Mouse (Mus musculus): Measurements from ENCODE around the gene Olfr1211. TPM values are rescaled to one million over a fixed set of nuclear protein-coding genes. Genes with fewer than 3 reads are reported as not detected.

The Olfr1211 gene
- not detected in 2 replicates for polyA plus RNA-seq (2011; ENCODE audit: insufficient read length, low read depth, missing spikeins)

GRCm38 (mm10) chr2:88938011-88938410 is at the start of gene Olfr1211:
TSS of gene Olfr1211 (minus strand) at chr2:88938111.
- Histone ChIP-seq H3K4me1 (ENCODE audit: control insufficient read depth, insufficient read depth, low read length) (no peaks in the 10 kb centered on the region), H3K27ac (ENCODE audit: insufficient read depth, low read length) (no peak within 1 kb of the TSS), H3K4me3 (ENCODE audit: insufficient read depth, low read length) (no peak within 1 kb of the TSS)
- TF ChIP-seq POLR2A (IDR thresholded peaks at IDR 0.05; ENCODE audit: low read depth, low read length): no peak

- Histone ChIP-seq H3K27ac (ENCODE audit: insufficient read depth, low read length) (no peak within 1 kb of the TSS), H3K4me3 (ENCODE audit: insufficient read depth, low read length) (no peak within 1 kb of the TSS)
- no peak for TF ChIP-seq CTCF (IDR thresholded peaks at IDR 0.05; ENCODE audit: borderline replicate concordance, insufficient read depth, low read length)
- no peak for TF ChIP-seq POLR2A (IDR thresholded peaks at IDR 0.05; ENCODE audit: low read depth, low read length)
These were observed 42.3 kb upstream of the Olfr1211 start, which contains the start of gene Gm13762 for GRCm38 (mm10) chr2:88980181-88980580. TSS of gene Gm13762 (minus strand) at chr2:88980281.

GRCm38 (mm10) chr2:88953669-88954068 is 15.8 kb upstream of the Olfr1211 start, which contains the start of gene Olfr1212:
TSS of gene Olfr1212 (plus strand) at chr2:88953969.
- TF ChIP-seq CTCF (IDR thresholded peaks at IDR 0.05; ENCODE audit: borderline replicate concordance, insufficient read depth, low read length): no peak
- no peak for TF ChIP-seq POLR2A (IDR thresholded peaks at IDR 0.05; ENCODE audit: low read depth, low read length)

More at GRCm38 (mm10) chr2:88980181-88980580, 42.3 kb upstream of the Olfr1211 start, which contains the start of gene Gm13762:
- H3K4me1 ChIP-seq (ENCODE audit: control insufficient read depth, insufficient read depth, low read length): no peaks in the 10 kb centered on the region

GRCm38 (mm10) chr2:88915057-88915456 is 22.9 kb downstream of the Olfr1211 start, which contains the start of gene Olfr1209:
TSS of gene Olfr1209 (minus strand) at chr2:88915157.
- TF ChIP-seq POLR2A (IDR thresholded peaks at IDR 0.05; ENCODE audit: low read depth, low read length) (no peak), CTCF (IDR thresholded peaks at IDR 0.05; ENCODE audit: borderline replicate concordance, insufficient read depth, low read length) (no peak)

More at GRCm38 (mm10) chr2:88953669-88954068, 15.8 kb upstream of the Olfr1211 start, which contains the start of gene Olfr1212:
- Histone ChIP-seq H3K27ac (ENCODE audit: insufficient read depth, low read length) (no peak within 1 kb of the TSS), H3K4me3 (ENCODE audit: insufficient read depth, low read length) (no peak within 1 kb of the TSS), H3K4me1 (ENCODE audit: control insufficient read depth, insufficient read depth, low read length) (no peaks in the 10 kb centered on the region)

GRCm38 (mm10) chr2:88902211-88902610 is 35.7 kb downstream of the Olfr1211 start, which contains the start of gene Olfr1208:
TSS of gene Olfr1208 (minus strand) at chr2:88902311.
- H3K4me1 ChIP-seq (ENCODE audit: control insufficient read depth, insufficient read depth, low read length): no peaks in the 10 kb centered on the region
- TF ChIP-seq CTCF (IDR thresholded peaks at IDR 0.05; ENCODE audit: borderline replicate concordance, insufficient read depth, low read length): no peak
- no peak for TF ChIP-seq POLR2A (IDR thresholded peaks at IDR 0.05; ENCODE audit: low read depth, low read length)
- H3K27ac ChIP-seq (ENCODE audit: insufficient read depth, low read length): no peak within 1 kb of the TSS
- no peak within 1 kb of the TSS for H3K4me3 ChIP-seq (ENCODE audit: insufficient read depth, low read length)

More at GRCm38 (mm10) chr2:88915057-88915456, 22.9 kb downstream of the Olfr1211 start, which contains the start of gene Olfr1209:
- Histone ChIP-seq H3K4me3 (ENCODE audit: insufficient read depth, low read length) (no peak within 1 kb of the TSS), H3K27ac (ENCODE audit: insufficient read depth, low read length) (no peak within 1 kb of the TSS), H3K4me1 (ENCODE audit: control insufficient read depth, insufficient read depth, low read length) (no peaks in the 10 kb centered on the region)

Other genes with a start within 250 kb of the Olfr1211 start
- not detected in 2 replicates for gene Olfr1195, start 248.9 kb downstream of the Olfr1211 start, polyA plus RNA-seq (2011; ENCODE audit: insufficient read length, low read depth, missing spikeins)
- not detected in 2 replicates for gene Olfr1196, start 233.5 kb downstream of the Olfr1211 start, polyA plus RNA-seq (2011; ENCODE audit: insufficient read length, low read depth, missing spikeins)
- gene Olfr1197, start 205.7 kb downstream of the Olfr1211 start, polyA plus RNA-seq (2011; ENCODE audit: insufficient read length, low read depth, missing spikeins): not detected in 2 replicates
- not detected in 2 replicates for gene Olfr1198, start 186.7 kb downstream of the Olfr1211 start, polyA plus RNA-seq (2011; ENCODE audit: insufficient read length, low read depth, missing spikeins)
- gene Olfr1199, start 177.6 kb downstream of the Olfr1211 start, polyA plus RNA-seq (2011; ENCODE audit: insufficient read length, low read depth, missing spikeins): not detected in 2 replicates
- gene Olfr1200, start 167.6 kb downstream of the Olfr1211 start, polyA plus RNA-seq (2011; ENCODE audit: insufficient read length, low read depth, missing spikeins): not detected in 2 replicates
- gene Olfr1201, start 145.1 kb downstream of the Olfr1211 start, polyA plus RNA-seq (2011; ENCODE audit: insufficient read length, low read depth, missing spikeins): not detected in 2 replicates
- not detected in 2 replicates for gene Olfr1202, start 123.6 kb downstream of the Olfr1211 start, polyA plus RNA-seq (2011; ENCODE audit: insufficient read length, low read depth, missing spikeins)
- not detected in 2 replicates for gene Olfr1205, start 108.4 kb downstream of the Olfr1211 start, polyA plus RNA-seq (2011; ENCODE audit: insufficient read length, low read depth, missing spikeins)
- not detected in 2 replicates for gene Olfr1204, start 88.8 kb downstream of the Olfr1211 start, polyA plus RNA-seq (2011; ENCODE audit: insufficient read length, low read depth, missing spikeins)
- gene Olfr1206, start 74.9 kb downstream of the Olfr1211 start, polyA plus RNA-seq (2011; ENCODE audit: insufficient read length, low read depth, missing spikeins): not detected in 2 replicates
- not detected in 2 replicates for gene Olfr1208, start 35.8 kb downstream of the Olfr1211 start, polyA plus RNA-seq (2011; ENCODE audit: insufficient read length, low read depth, missing spikeins)
- not detected in 2 replicates for gene Olfr1209, start 23.0 kb downstream of the Olfr1211 start, polyA plus RNA-seq (2011; ENCODE audit: insufficient read length, low read depth, missing spikeins)
- not detected in 2 replicates for gene Olfr1212, start 15.9 kb upstream of the Olfr1211 start, polyA plus RNA-seq (2011; ENCODE audit: insufficient read length, low read depth, missing spikeins)
- gene Gm13762, start 42.2 kb upstream of the Olfr1211 start, polyA plus RNA-seq (2011; ENCODE audit: insufficient read length, low read depth, missing spikeins): not detected in 2 replicates
- not detected in 2 replicates for gene Olfr1214, start 54.5 kb upstream of the Olfr1211 start, polyA plus RNA-seq (2011; ENCODE audit: insufficient read length, low read depth, missing spikeins)
- not detected in 2 replicates for gene Olfr1215, start 68.9 kb upstream of the Olfr1211 start, polyA plus RNA-seq (2011; ENCODE audit: insufficient read length, low read depth, missing spikeins)
- gene Olfr1216, start 80.2 kb upstream of the Olfr1211 start, polyA plus RNA-seq (2011; ENCODE audit: insufficient read length, low read depth, missing spikeins): not detected in 2 replicates
- not detected in 2 replicates for gene Olfr1217, start 94.0 kb upstream of the Olfr1211 start, polyA plus RNA-seq (2011; ENCODE audit: insufficient read length, low read depth, missing spikeins)
- not detected in 2 replicates for gene Olfr1218, start 123.1 kb upstream of the Olfr1211 start, polyA plus RNA-seq (2011; ENCODE audit: insufficient read length, low read depth, missing spikeins)
- gene Olfr1219, start 145.4 kb upstream of the Olfr1211 start, polyA plus RNA-seq (2011; ENCODE audit: insufficient read length, low read depth, missing spikeins): not detected in 2 replicates
- gene Olfr1220, start 168.7 kb upstream of the Olfr1211 start, polyA plus RNA-seq (2011; ENCODE audit: insufficient read length, low read depth, missing spikeins): not detected in 2 replicates
- not detected in 2 replicates for gene Olfr1221, start 179.2 kb upstream of the Olfr1211 start, polyA plus RNA-seq (2011; ENCODE audit: insufficient read length, low read depth, missing spikeins)
- gene Olfr1222, start 194.9 kb upstream of the Olfr1211 start, polyA plus RNA-seq (2011; ENCODE audit: insufficient read length, low read depth, missing spikeins): not detected in 2 replicates
- gene Olfr1223, start 213.4 kb upstream of the Olfr1211 start, polyA plus RNA-seq (2011; ENCODE audit: insufficient read length, low read depth, missing spikeins): not detected in 2 replicates
- not detected in 2 replicates for gene Olfr1224-ps1, start 226.0 kb upstream of the Olfr1211 start, polyA plus RNA-seq (2011; ENCODE audit: insufficient read length, low read depth, missing spikeins)
- not detected in 2 replicates for gene Olfr1225, start 236.6 kb upstream of the Olfr1211 start, polyA plus RNA-seq (2011; ENCODE audit: insufficient read length, low read depth, missing spikeins)